Mouse (Mus musculus) heart, adult 8-10 months (tissue): ENCODE data around the gene Trim62. TPM values are rescaled to one million over a fixed set of nuclear protein-coding genes. Genes with fewer than 3 reads are reported as not detected.

Experiments
- DNase-seq: peaks from one replicate; pipeline ENCODE4 v3.0.0; 2022; ENCODE audit warnings: low spot score
- total RNA-seq, 4 experiments: library from RNA; stranded (reverse); gene quantifications; 2 replicates each; pipeline ENCODE4 v1.2.4; 2022

Trim62 gene
- total RNA-seq, 4 experiments from 2014 or later: 0.97 to 1.1 (median 1.0) TPM

GRCm38 (mm10) chr4:128885540-128885939 is 2.2 kb downstream of the Trim62 start:
- no peak for DNase-seq

- DNase-seq: no peak
Measured at GRCm38 (mm10) chr4:128886571-128886970, 3.2 kb downstream of the Trim62 start.

DNA sequence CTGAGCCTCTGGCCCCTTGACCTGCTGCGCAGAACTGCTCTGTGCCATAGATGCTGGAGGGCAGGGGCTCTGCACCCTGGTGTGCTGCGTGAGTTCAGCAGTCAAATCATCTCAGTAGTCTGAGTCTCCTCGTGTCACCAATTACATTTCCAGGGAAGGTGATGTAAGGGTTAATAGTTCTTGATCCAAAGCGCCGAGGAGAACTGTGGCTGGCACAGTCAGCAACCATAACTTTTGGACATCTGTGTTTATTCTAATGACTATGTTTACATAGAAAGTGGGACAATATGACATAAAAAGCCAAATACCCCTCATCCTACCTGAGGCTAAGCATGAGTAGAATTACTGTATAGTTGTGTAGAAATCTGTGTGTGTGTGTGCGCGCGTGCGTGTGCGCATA is 3.6 kb downstream of the Trim62 start:
- DNase-seq: no peak

- no peak for DNase-seq
Measured at GRCm38 (mm10) chr4:128887641-128888091, 4.3 kb downstream of the Trim62 start.

- DNase-seq: no peak
Measured at GRCm38 (mm10) chr4:128888436-128888990, 5.1 kb downstream of the Trim62 start.

DNA sequence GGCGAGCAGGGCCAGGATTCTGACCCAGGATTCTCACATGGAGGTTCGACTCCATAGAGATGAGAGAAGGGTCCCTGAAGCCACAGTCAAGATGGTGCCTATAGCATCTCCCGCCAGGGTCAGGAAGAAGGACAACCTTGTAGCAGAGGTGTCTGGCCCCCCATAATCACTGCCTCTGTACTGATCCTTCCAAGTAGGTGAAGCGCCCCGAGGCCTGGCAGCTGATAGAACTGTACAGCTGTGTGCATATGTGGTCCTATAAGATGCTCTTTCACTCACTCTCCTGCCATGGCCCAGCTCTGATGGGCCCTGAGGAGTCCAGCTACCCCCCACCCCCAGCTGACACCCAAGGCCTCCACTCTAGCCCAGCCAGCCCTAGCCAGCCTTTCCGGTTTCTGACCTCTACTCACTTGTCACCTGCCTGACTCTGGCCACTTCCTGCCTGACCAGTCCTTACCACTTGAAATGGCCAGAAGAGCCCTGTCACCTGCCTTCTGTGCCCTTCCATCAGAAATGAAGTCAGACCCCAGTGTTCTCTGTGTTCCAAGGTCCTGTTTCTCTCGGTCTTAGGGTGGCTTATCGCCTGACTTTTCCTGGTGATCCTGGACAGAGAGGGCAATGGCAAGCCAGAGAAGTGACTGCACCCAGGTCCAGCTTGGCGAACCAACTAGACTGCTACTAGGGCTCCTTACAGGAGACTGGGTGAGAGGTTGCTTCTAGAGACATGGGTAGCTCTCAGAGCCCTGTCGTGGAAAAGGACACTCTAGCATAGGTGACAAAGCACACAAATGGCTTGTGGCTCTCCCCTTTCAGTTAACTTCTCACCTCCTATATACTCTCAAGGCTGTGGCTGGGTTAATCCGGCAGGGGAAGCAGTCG is 6.6 kb downstream of the Trim62 start:
- DNase-seq: no peak

GRCm38 (mm10) chr4:128891157-128891556 is 7.8 kb downstream of the Trim62 start:
- peak; percentile 48 for DNase-seq

DNA sequence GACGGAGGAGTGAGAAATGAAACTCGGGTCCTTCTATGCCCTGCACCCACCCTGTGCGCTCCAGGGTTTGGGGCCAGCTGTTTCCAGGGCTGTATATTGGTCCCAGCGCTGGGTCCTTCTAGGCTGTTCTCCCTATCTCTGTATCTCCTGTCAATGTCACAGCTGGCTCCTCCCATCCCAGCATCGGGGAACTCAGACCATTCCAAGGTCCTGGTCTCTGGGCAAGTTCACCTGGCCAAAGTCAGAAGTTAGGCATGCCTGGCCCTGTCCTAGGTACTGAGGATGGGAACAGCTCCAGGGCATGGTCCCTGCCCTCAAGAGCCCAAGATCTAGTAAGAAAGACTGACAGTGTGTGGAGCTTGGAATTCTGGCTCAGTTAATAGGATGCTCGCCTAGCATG is 8.4 kb downstream of the Trim62 start:
- DNase-seq: no peak

GRCm38 (mm10) chr4:128892188-128892587 is 8.8 kb downstream of the Trim62 start:
- DNase-seq: no peak

GRCm38 (mm10) chr4:128894112-128894511 is 10.7 kb downstream of the Trim62 start:
- no peak for DNase-seq

DNA sequence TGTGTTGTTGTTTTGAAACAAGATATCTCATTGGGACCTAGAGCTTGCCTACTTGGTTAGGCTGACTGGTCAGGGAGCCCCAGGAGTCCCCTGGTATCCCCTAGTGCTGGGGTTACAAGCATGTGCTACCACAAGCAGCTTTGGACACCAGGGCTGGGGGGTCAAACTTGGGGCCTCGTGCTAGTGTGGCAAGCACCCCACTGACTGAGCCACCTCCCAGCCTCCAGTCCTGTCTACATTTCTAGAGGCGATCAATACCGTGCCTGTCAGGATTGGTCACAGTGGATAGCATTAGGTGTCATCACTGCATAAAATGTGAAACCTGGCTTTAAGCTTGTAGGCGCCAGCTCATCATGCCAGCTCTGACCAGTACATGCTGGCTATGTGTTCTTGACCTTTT is 12.5 kb downstream of the Trim62 start:
- no peak for DNase-seq

DNA sequence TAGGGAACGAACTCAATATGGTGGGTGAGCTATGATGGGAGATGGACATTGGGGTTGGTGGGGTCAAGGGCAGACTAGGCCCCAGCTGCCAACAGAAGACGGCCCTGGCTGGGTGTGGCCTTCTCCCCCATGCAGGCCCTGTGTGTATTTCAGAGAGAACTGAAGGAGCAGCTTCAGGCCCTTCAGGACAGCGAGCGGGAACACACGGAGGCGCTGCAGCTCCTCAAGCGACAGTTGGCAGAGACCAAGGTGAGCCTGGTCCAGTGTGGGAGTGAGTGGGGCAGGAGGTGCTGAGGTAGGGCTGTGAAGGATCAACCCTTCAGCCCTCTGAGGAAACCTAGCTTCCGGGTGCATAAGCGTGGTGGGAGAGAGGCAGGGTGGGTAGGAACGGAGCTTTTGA is 13.3 kb downstream of the Trim62 start:
- no peak for DNase-seq

- DNase-seq: no peak
Measured at GRCm38 (mm10) chr4:128897911-128898421, 14.6 kb downstream of the Trim62 start.

GRCm38 (mm10) chr4:128899332-128899731 is 16.0 kb downstream of the Trim62 start:
- peak; percentile 55 for DNase-seq

- no peak for DNase-seq
Measured at GRCm38 (mm10) chr4:128900484-128900883, 17.1 kb downstream of the Trim62 start.

DNA sequence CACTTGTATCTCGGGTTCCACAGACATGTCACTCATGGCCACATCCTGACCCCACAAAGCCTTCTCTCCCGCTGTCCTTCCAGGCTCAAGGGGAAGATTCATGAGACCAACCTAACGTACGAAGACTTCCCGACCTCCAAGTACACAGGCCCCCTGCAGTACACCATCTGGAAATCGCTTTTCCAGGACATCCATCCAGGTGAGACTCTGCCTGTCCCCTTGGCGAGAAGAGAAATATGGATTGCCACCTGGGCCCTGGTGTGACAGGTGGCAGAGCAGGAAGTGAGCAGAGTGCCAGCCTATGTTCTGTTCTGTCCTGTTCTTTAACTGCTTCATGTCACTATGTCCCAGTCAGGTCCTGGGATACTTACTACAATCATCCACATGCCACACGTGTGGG is 19.0 kb downstream of the Trim62 start:
- DNase-seq: no peak

DNA sequence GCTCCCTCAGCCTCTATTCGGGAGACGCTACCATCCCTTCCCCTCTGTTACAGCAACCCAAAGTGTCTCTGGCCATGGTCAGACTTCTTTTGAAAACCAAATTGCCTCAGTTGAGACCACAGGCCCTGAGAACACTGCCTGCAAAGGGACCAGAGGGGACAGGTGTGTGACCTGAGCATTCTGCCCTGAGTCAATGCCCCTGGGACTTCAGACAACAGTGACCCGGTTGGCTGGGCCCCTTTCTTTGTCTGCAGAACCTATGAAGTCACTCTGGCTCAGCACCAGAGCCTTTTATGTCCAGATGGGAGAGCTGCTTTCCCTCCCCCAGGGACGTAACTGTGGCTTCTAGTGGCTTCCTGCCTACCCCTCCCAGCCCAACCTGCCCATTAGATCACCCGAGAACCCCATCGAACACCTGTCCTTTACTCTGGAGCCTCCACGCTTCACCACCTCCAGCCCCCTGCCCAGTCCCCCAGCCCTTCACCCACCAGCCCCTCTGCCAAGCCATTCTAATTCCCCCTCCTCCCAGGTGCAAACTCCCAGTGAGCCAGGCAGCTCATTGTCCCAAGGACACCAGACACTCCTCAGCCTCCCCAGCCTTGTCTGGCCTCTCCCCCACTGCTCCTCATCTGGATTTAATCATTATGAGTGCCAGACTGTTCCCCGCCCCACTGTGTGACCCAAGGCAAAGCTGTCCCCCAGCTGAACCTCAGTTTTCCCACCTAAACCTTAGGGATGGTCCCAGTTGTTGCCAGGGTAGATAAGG is 20.8 kb downstream of the Trim62 start:
- DNase-seq: no peak

- no peak for DNase-seq
Measured at GRCm38 (mm10) chr4:128905251-128905650, 21.9 kb downstream of the Trim62 start.

GRCm38 (mm10) chr4:128906757-128907156 is 23.4 kb downstream of the Trim62 start:
- no peak for DNase-seq

GRCm38 (mm10) chr4:128907238-128907968 is 24.0 kb downstream of the Trim62 start:
- no peak for DNase-seq

- no peak for DNase-seq
Measured at GRCm38 (mm10) chr4:128908586-128909377, 25.4 kb downstream of the Trim62 start.
